In the genomic region with DNA sequence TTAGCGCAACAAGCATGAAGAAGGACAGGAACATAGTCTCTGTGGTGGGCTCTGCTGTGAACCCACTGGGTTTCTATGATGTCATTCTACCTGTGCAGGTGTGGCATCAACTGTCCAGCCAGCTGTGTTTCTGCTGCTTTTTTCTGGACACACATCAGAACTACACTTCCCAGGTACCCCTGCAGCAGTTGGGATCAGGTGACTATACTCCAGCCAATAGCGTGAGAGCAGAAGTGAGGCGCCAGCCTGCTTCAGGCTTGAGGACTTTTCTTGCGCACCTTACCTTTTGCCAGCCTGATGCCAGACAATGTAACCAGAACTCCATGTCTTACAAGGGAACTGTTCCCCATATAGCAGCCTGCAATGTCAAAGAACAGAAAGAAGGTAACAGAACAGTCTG, we compare ENCODE assay signal across 15 mouse cellular contexts.
"Had no signal": no experiment of that assay in that cellular context is flagged by ENCODE, and none has a peak within 500 bp of the region (broad histone marks: within the 10 kb centered on the region; RNA-seq: fewer than 3 reads in every experiment).

No protein-coding gene starts in this region.

- H3K9me3 ChIP-seq: limb, embryonic 15.5 days; liver, embryonic 12.5 days; midbrain, embryonic 10.5 days; stomach, embryonic 15.5 days had no signal

- H3K27ac ChIP-seq: kidney, postnatal 0 days; limb, embryonic 15.5 days; liver, embryonic 12.5 days; midbrain, embryonic 10.5 days; stomach, embryonic 15.5 days had no signal

- H3K36me3 ChIP-seq: limb, embryonic 15.5 days; liver, embryonic 12.5 days; midbrain, embryonic 10.5 days; stomach, embryonic 15.5 days had no signal

- H3K9ac ChIP-seq: limb, embryonic 15.5 days; liver, embryonic 12.5 days; lung, embryonic 14.5 days; stomach, embryonic 15.5 days had no signal

- H3K27me3 ChIP-seq: limb, embryonic 15.5 days; liver, embryonic 12.5 days; stomach, embryonic 15.5 days had no signal

- DNase-seq: kidney, postnatal 36 days; layer of hippocampus, adult 9-11 months; layer of hippocampus, postnatal 36 days; lung, embryonic 14.5 days; lung, postnatal 10 days; lung, postnatal 4 days; midbrain, embryonic 14.5 days; thymus, adult 18-20 months; thymus, postnatal 14 days had no signal

- H3K4me3 ChIP-seq: limb, embryonic 15.5 days; liver, embryonic 12.5 days; midbrain, embryonic 10.5 days; myocyte; stomach, embryonic 15.5 days had no signal

- ATAC-seq: liver, embryonic 12.5 days had no signal

- H3K4me2 ChIP-seq: limb, embryonic 15.5 days; liver, embryonic 12.5 days; lung, embryonic 14.5 days; stomach, embryonic 15.5 days had no signal

- H3K4me1 ChIP-seq: limb, embryonic 15.5 days; liver, embryonic 12.5 days; stomach, embryonic 15.5 days had no signal
